Mouse (Mus musculus): ENCODE measurements around the gene Spink4.

- TF ChIP-seq USF1 (IDR thresholded peaks at IDR 0.05; ENCODE audit: low read depth), result no peak
- no peak for TF ChIP-seq MAX (IDR thresholded peaks at IDR 0.05)
- TF ChIP-seq MYOD1 (IDR thresholded peaks at IDR 0.05; ENCODE audit: control insufficient read depth, insufficient read length, low read depth), result peak; percentile 43
- no peak for TF ChIP-seq CTCF (IDR thresholded peaks at IDR 0.05; ENCODE audit: control insufficient read depth, insufficient read depth, insufficient read length)
Measured at GRCm38 (mm10) chr4:40876814-40877371, 43.0 kb upstream of the Spink4 start.

Data from C2C12 (cell line).